Comparison of ENCODE assay signal across 7 mouse cellular contexts in the genomic region with DNA sequence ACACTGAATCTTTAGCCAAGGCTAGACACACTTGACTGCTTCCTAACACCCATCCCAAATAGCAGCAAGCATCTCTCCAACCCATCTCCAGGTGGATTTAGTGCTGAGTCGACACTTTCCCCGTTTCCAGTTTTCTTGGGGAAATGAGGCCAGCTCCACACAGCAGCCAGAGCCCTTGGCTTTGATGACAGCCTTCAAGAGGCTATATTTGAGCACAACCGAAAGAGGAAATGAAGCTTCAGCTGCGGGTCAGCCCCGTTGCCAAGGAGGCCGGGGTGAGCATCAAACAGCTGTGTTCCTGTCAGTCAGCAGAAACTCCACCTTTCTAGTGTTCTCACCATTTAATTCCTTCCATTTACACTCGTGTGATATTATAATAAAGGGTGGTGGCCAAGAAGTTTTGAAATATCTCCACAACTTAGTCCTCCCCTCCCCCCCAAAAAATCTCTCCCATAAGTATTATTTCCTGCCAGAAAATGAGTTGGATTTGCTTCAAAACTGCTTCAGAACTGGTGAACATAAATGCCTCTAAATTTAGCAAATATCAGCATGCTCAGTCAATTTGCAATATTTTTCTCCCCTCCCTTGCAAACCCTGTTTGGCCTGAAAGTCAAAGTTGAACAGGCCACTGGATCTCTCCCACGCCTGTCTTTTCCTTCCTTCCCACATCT.
DNase-seq lines count a peak whose midpoint lies in the region; ATAC-seq and TF ChIP-seq lines count a peak whose summit lies in the region.

No protein-coding gene starts in this region.

- peaks cover 14% of the 10 kb centered on the region for H3K9me3 ChIP-seq in heart, postnatal 0 days (replicated peaks; ENCODE audit: control insufficient read depth, low read length)
- peaks cover 9% of the 10 kb centered on the region; the same call in 1 of the 2 replicates for H3K9me3 ChIP-seq in midbrain, embryonic 14.5 days (ENCODE audit: control insufficient read depth, low read length)
- 0 out of 2 replicates have a peak, but pooled peaks cover 4% of the 10 kb centered on the region for H3K9me3 ChIP-seq in midbrain, embryonic 11.5 days (ENCODE audit: control insufficient read depth, low read length)

- no peak overlapping the region for H3K4me3 ChIP-seq in heart, postnatal 0 days (ENCODE audit: low read depth, low read length)
- H3K4me3 ChIP-seq in lung, adult 2 months (replicated peaks; ENCODE audit: extremely low read depth, low read depth, low read length), result no peak overlapping the region
- H3K4me3 ChIP-seq in midbrain, embryonic 14.5 days (replicated peaks; ENCODE audit: low read depth, low read length), result no peak overlapping the region
- no peak overlapping the region for H3K4me3 ChIP-seq in midbrain, embryonic 11.5 days (ENCODE audit: low read depth, low read length)

- H3K27me3 ChIP-seq in heart, postnatal 0 days (ENCODE audit: control insufficient read depth, insufficient read depth, low read length), result no peaks in the 10 kb centered on the region
- H3K27me3 ChIP-seq in midbrain, embryonic 14.5 days (ENCODE audit: control insufficient read depth, insufficient read depth, low read length), result no peaks in the 10 kb centered on the region
- H3K27me3 ChIP-seq in midbrain, embryonic 11.5 days (ENCODE audit: control insufficient read depth, insufficient read depth, low read length), result no peaks in the 10 kb centered on the region

- TF ChIP-seq POLR2A in lung, adult 2 months (IDR thresholded peaks at IDR 0.05; ENCODE audit: borderline replicate concordance, extremely low read depth, low read depth, low read length), result no peak

- H3K9ac ChIP-seq in heart, postnatal 0 days (replicated peaks; ENCODE audit: low read depth, low read length), result no peak overlapping the region
- no peak overlapping the region for H3K9ac ChIP-seq in midbrain, embryonic 14.5 days (replicated peaks; ENCODE audit: low read length)
- H3K9ac ChIP-seq in midbrain, embryonic 11.5 days (ENCODE audit: low read length), result no peak overlapping the region

- DNase-seq in A20 (ENCODE audit: low read depth, low spot score) (peak; percentile 84), adipocyte (ENCODE audit: low spot score) (peak; percentile 27)
- peak; percentile 48 for DNase-seq in heart, postnatal 0 days (ENCODE audit: low spot score)
- DNase-seq in lung, adult 2 months, result peak; percentile 28
- peak; percentile 78 to 79 for DNase-seq in spleen, postnatal 36 days (ENCODE audit: low spot score in 2 of 2)
- DNase-seq in midbrain, embryonic 14.5 days, result no peak
- DNase-seq in midbrain, embryonic 11.5 days (ENCODE audit: low spot score, missing footprints), result no peak

- peaks cover 6% of the 10 kb centered on the region; the same call in 1 of the 2 replicates for H3K4me1 ChIP-seq in heart, postnatal 0 days (ENCODE audit: control insufficient read depth, insufficient read depth)
- peaks cover 20% of the 10 kb centered on the region for H3K4me1 ChIP-seq in lung, adult 2 months (ENCODE audit: control insufficient read depth, insufficient read depth, low read length)
- peaks cover 3% of the 10 kb centered on the region; the same call in 1 of the 2 replicates for H3K4me1 ChIP-seq in midbrain, embryonic 14.5 days (ENCODE audit: control insufficient read depth, insufficient read depth, low read length)
- no peaks in the 10 kb centered on the region for H3K4me1 ChIP-seq in midbrain, embryonic 11.5 days (ENCODE audit: control insufficient read depth, insufficient read depth, low read length)

- ATAC-seq in heart, postnatal 0 days (ENCODE audit: insufficient read depth, low read depth), result peak; percentile 66
- no peak for ATAC-seq in midbrain, embryonic 14.5 days (ENCODE audit: low FRiP score, low TSS enrichment)
- no peak for ATAC-seq in midbrain, embryonic 11.5 days (ENCODE audit: low FRiP score)

- TF ChIP-seq CTCF in heart, postnatal 0 days (IDR thresholded peaks at IDR 0.05; ENCODE audit: low read depth), result no peak
- no peak for TF ChIP-seq CTCF in lung, adult 2 months (IDR thresholded peaks at IDR 0.05; ENCODE audit: insufficient read depth, low read length)

- peak overlapping the region; percentile 75 for H3K27ac ChIP-seq in heart, postnatal 0 days (ENCODE audit: low read depth)
- H3K27ac ChIP-seq in midbrain, embryonic 14.5 days (replicated peaks; ENCODE audit: low read depth, low read length), result no peak overlapping the region
- no peak overlapping the region for H3K27ac ChIP-seq in midbrain, embryonic 11.5 days (ENCODE audit: low read depth, low read length)

- H3K4me2 ChIP-seq in heart, postnatal 0 days (ENCODE audit: low read depth, low read length), result no peak overlapping the region
- no peak overlapping the region for H3K4me2 ChIP-seq in midbrain, embryonic 14.5 days (ENCODE audit: low read length)
- H3K4me2 ChIP-seq in midbrain, embryonic 11.5 days, result no peak overlapping the region

- 37% methylated on average over 8 of the region's 8 CpGs for WGBS in heart, postnatal 0 days
- 19% methylated on average over 8 of the region's 8 CpGs for WGBS in lung, adult 2 months
- 83% methylated on average over 8 of the region's 8 CpGs for WGBS in midbrain, embryonic 14.5 days
- 82% methylated on average over 8 of the region's 8 CpGs for WGBS in midbrain, embryonic 11.5 days

- peak; percentile 80 for TF ChIP-seq EP300 in heart, postnatal 0 days (IDR thresholded peaks at IDR 0.05; ENCODE audit: low read depth)

- H3K36me3 ChIP-seq in heart, postnatal 0 days (replicated peaks; ENCODE audit: control insufficient read depth, insufficient read depth, low read length), result no peaks in the 10 kb centered on the region
- H3K36me3 ChIP-seq in midbrain, embryonic 14.5 days (ENCODE audit: control insufficient read depth, insufficient read depth, low read length), result no peaks in the 10 kb centered on the region
- no peaks in the 10 kb centered on the region for H3K36me3 ChIP-seq in midbrain, embryonic 11.5 days (ENCODE audit: control insufficient read depth, insufficient read depth, low read length)

Comparison
In these comparisons a context has a peak if more than half of its experiments do, and no peak if none do; other contexts are left out.
1. DNase-seq: peak in A20 (single experiment), adipocyte (single experiment), heart, postnatal 0 days (single experiment), lung, adult 2 months (single experiment) and spleen, postnatal 36 days (2 of 2); none in midbrain, embryonic 14.5 days (single experiment) and midbrain, embryonic 11.5 days (single experiment).